Mouse (Mus musculus): ENCODE data around the gene Coro1c. TPM values are rescaled to one million over a fixed set of nuclear protein-coding genes. Genes with fewer than 3 reads are reported as not detected.

Coro1c gene
- polyA plus RNA-seq, 1 experiment from 2014 or later: 165 TPM

GRCm38 (mm10) chr5:113907786-113908567, 581 bp downstream of the Coro1c start:
- TF ChIP-seq CTCF (IDR thresholded peaks at IDR 0.05; ENCODE audit: low read depth): no peak
- H3K4me1 ChIP-seq (ENCODE audit: insufficient read depth): peaks cover 19% of the 10 kb centered on the region
- under 1% methylated on average over 67 of the region's 69 CpGs for WGBS
- H3K27ac ChIP-seq (ENCODE audit: low read depth): peak overlapping the region; percentile 97
- DNase-seq (peak; percentile 72), ATAC-seq (ENCODE audit: insufficient read depth) (peak; percentile 63)
- peak overlapping the region; percentile 96 for H3K4me3 ChIP-seq (ENCODE audit: low read depth, low read length)
- H3K4me2 ChIP-seq: peak overlapping the region; percentile 78
- no peaks in the 10 kb centered on the region for H3K9me3 ChIP-seq (ENCODE audit: low read depth, low read length)
- no peaks in the 10 kb centered on the region for H3K36me3 ChIP-seq (ENCODE audit: insufficient read depth)
- H3K9ac ChIP-seq: peak overlapping the region; percentile 93
- H3K27me3 ChIP-seq (ENCODE audit: insufficient read depth, low read length): no peaks in the 10 kb centered on the region

- ATAC-seq (ENCODE audit: insufficient read depth) (no peak), DNase-seq (peak; percentile 80)
- H3K36me3 ChIP-seq (ENCODE audit: insufficient read depth): no peaks in the 10 kb centered on the region
- no peaks in the 10 kb centered on the region for H3K27me3 ChIP-seq (ENCODE audit: insufficient read depth, low read length)
- peak overlapping the region; percentile 78 for H3K4me2 ChIP-seq
- H3K4me3 ChIP-seq (ENCODE audit: low read depth, low read length): peak overlapping the region; percentile 96
- peak overlapping the region; percentile 93 for H3K9ac ChIP-seq
- WGBS: 8% methylated on average over 17 of the region's 17 CpGs
- H3K9me3 ChIP-seq (ENCODE audit: low read depth, low read length): no peaks in the 10 kb centered on the region
- no peak for TF ChIP-seq CTCF (IDR thresholded peaks at IDR 0.05; ENCODE audit: low read depth)
- peak overlapping the region; percentile 97 for H3K27ac ChIP-seq (ENCODE audit: low read depth)
- H3K4me1 ChIP-seq (ENCODE audit: insufficient read depth): peaks cover 19% of the 10 kb centered on the region
Measured at GRCm38 (mm10) chr5:113906958-113907735, 1.4 kb downstream of the Coro1c start.

- no peaks in the 10 kb centered on the region for H3K36me3 ChIP-seq (ENCODE audit: insufficient read depth)
- no peaks in the 10 kb centered on the region for H3K27me3 ChIP-seq (ENCODE audit: insufficient read depth, low read length)
- WGBS: 24% methylated on average over 4 of the region's 4 CpGs
- no peak for TF ChIP-seq CTCF (IDR thresholded peaks at IDR 0.05; ENCODE audit: low read depth)
- no peak for ATAC-seq (ENCODE audit: insufficient read depth)
- H3K4me2 ChIP-seq: peak overlapping the region; percentile 78
- no peaks in the 10 kb centered on the region for H3K9me3 ChIP-seq (ENCODE audit: low read depth, low read length)
- no peak overlapping the region for H3K4me3 ChIP-seq (ENCODE audit: low read depth, low read length)
- H3K27ac ChIP-seq (ENCODE audit: low read depth): 0 out of 2 replicates have a peak overlapping the region, but pooled peaks have one; percentile 25
- no peak for DNase-seq
- H3K4me1 ChIP-seq (ENCODE audit: insufficient read depth): peaks cover 26% of the 10 kb centered on the region
- H3K9ac ChIP-seq: no peak overlapping the region
Measured at GRCm38 (mm10) chr5:113904987-113905386, 3.6 kb downstream of the Coro1c start.

GRCm38 (mm10) chr5:113902983-113903382, 5.6 kb downstream of the Coro1c start:
- Histone ChIP-seq H3K4me3 (ENCODE audit: low read depth, low read length) (no peak overlapping the region), H3K27me3 (ENCODE audit: insufficient read depth, low read length) (no peaks in the 10 kb centered on the region), H3K27ac (ENCODE audit: low read depth) (no peak overlapping the region), H3K9ac (no peak overlapping the region), H3K9me3 (ENCODE audit: low read depth, low read length) (no peaks in the 10 kb centered on the region), H3K4me2 (no peak overlapping the region), H3K36me3 (ENCODE audit: insufficient read depth) (no peaks in the 10 kb centered on the region), H3K4me1 (ENCODE audit: insufficient read depth) (peaks cover 27% of the 10 kb centered on the region)
- WGBS: 63% methylated on average over 5 of the region's 5 CpGs
- DNase-seq (no peak), ATAC-seq (ENCODE audit: insufficient read depth) (no peak)
- TF ChIP-seq CTCF (IDR thresholded peaks at IDR 0.05; ENCODE audit: low read depth): no peak

- peaks cover 32% of the 10 kb centered on the region for H3K4me1 ChIP-seq (ENCODE audit: insufficient read depth)
- ATAC-seq (ENCODE audit: insufficient read depth) (no peak), DNase-seq (no peak)
- no peaks in the 10 kb centered on the region for H3K27me3 ChIP-seq (ENCODE audit: insufficient read depth, low read length)
- no peak overlapping the region for H3K4me2 ChIP-seq
- H3K9me3 ChIP-seq (ENCODE audit: low read depth, low read length): no peaks in the 10 kb centered on the region
- TF ChIP-seq CTCF (IDR thresholded peaks at IDR 0.05; ENCODE audit: low read depth): no peak
- peak overlapping the region; percentile 48; the same call in 1 of the 2 replicates for H3K27ac ChIP-seq (ENCODE audit: low read depth)
- H3K36me3 ChIP-seq (ENCODE audit: insufficient read depth): no peaks in the 10 kb centered on the region
- 64% methylated on average over 6 of the region's 6 CpGs for WGBS
- H3K4me3 ChIP-seq (ENCODE audit: low read depth, low read length): no peak overlapping the region
- H3K9ac ChIP-seq: no peak overlapping the region
Measured at GRCm38 (mm10) chr5:113902017-113902416, 6.5 kb downstream of the Coro1c start.

- Histone ChIP-seq H3K4me1 (ENCODE audit: insufficient read depth) (peaks cover 26% of the 10 kb centered on the region), H3K9me3 (ENCODE audit: low read depth, low read length) (no peaks in the 10 kb centered on the region), H3K4me3 (ENCODE audit: low read depth, low read length) (no peak overlapping the region), H3K27me3 (ENCODE audit: insufficient read depth, low read length) (no peaks in the 10 kb centered on the region), H3K4me2 (peak overlapping the region; percentile 35; the same call in 1 of the 2 replicates), H3K36me3 (ENCODE audit: insufficient read depth) (no peaks in the 10 kb centered on the region), H3K27ac (ENCODE audit: low read depth) (peak overlapping the region; percentile 77), H3K9ac (0 out of 2 replicates have a peak overlapping the region, but pooled peaks have one; percentile 13)
- peak; percentile 45; the same call in 1 of the 2 replicates for ATAC-seq (ENCODE audit: insufficient read depth)
- DNase-seq: peak; percentile 70
- 16% methylated on average over 8 of the region's 8 CpGs for WGBS
- TF ChIP-seq CTCF (IDR thresholded peaks at IDR 0.05; ENCODE audit: low read depth): no peak
Measured at GRCm38 (mm10) chr5:113901074-113901571, 7.4 kb downstream of the Coro1c start.

- no peak for ATAC-seq (ENCODE audit: insufficient read depth)
- no peak overlapping the region for H3K27ac ChIP-seq (ENCODE audit: low read depth)
- WGBS: 87% methylated on average over 12 of the region's 12 CpGs
Measured at GRCm38 (mm10) chr5:113899543-113899942, 9.0 kb downstream of the Coro1c start.

More at GRCm38 (mm10) chr5:113899543-113899942, 9.0 kb downstream of the Coro1c start:
- no peaks in the 10 kb centered on the region for H3K27me3 ChIP-seq (ENCODE audit: insufficient read depth, low read length)
- H3K9me3 ChIP-seq (ENCODE audit: low read depth, low read length): no peaks in the 10 kb centered on the region
- no peak overlapping the region for H3K9ac ChIP-seq
- TF ChIP-seq CTCF (IDR thresholded peaks at IDR 0.05; ENCODE audit: low read depth): no peak
- H3K4me2 ChIP-seq: no peak overlapping the region
- H3K36me3 ChIP-seq (ENCODE audit: insufficient read depth): no peaks in the 10 kb centered on the region
- no peak overlapping the region for H3K4me3 ChIP-seq (ENCODE audit: low read depth, low read length)
- peaks cover 19% of the 10 kb centered on the region for H3K4me1 ChIP-seq (ENCODE audit: insufficient read depth)
- DNase-seq: no peak
